Mouse (Mus musculus) testis, adult 2 months (tissue): ENCODE results near the gene Mgat1. TPM values are rescaled to one million over a fixed set of nuclear protein-coding genes. Genes with fewer than 3 reads are reported as not detected.

Source experiments
- H3K27ac ChIP-seq: fragments of 200-500 bp; 2 replicates; pipeline ENCODE4 v1.5.1; 2012; ENCODE audit warnings: low read depth, low read length; ENCODE audit not compliant: control insufficient read depth, insufficient read depth
- H3K27me3 ChIP-seq: fragments of 200-500 bp; 2 replicates; pipeline ENCODE4 v1.6.1; 2012; ENCODE audit warnings: mild to moderate bottlenecking, low read length, moderate library complexity; ENCODE audit not compliant: control insufficient read depth, insufficient read depth
- H3K36me3 ChIP-seq: fragments of 200-500 bp; 2 replicates; pipeline ENCODE4 v1.6.1; 2012; ENCODE audit warnings: mild to moderate bottlenecking, low read length; ENCODE audit not compliant: control insufficient read depth, insufficient read depth
- H3K4me1 ChIP-seq: fragments of 200-500 bp; 2 replicates; pipeline ENCODE4 v1.6.1; 2012; ENCODE audit warnings: low read length; ENCODE audit not compliant: control insufficient read depth, insufficient read depth
- H3K4me3 ChIP-seq: fragments of 200-500 bp; 2 replicates; pipeline ENCODE4 v1.5.1; 2012; ENCODE audit warnings: low read depth, mild to moderate bottlenecking, low read length, moderate library complexity, mixed read lengths; ENCODE audit not compliant: control insufficient read depth
- CTCF ChIP-seq: fragments of 200-500 bp; IDR thresholded peaks from 2 replicates; pipeline ENCODE4 v1.5.1; 2012; ENCODE audit warnings: low read depth, mild to moderate bottlenecking, inconsistent platforms, low read length, moderate library complexity; ENCODE audit not compliant: control insufficient read depth, insufficient read depth, insufficient replicate concordance
- POLR2A ChIP-seq: fragments of 200-500 bp; IDR thresholded peaks from 2 replicates; pipeline ENCODE4 v1.6.1; 2012; ENCODE audit warnings: low read depth, mild to moderate bottlenecking, inconsistent platforms, low read length, moderate library complexity; ENCODE audit not compliant: control insufficient read depth
- polyA plus RNA-seq: library from polyadenylated mRNA; depleted of rRNA; stranded (reverse); fragments of >200 nt; gene quantifications from 2 replicates; pipeline ENCODE4 v1.2.3, GENCODE M21; 2012

The Mgat1 gene
- polyA plus RNA-seq, 1 experiment: 13.9 TPM

DNA sequence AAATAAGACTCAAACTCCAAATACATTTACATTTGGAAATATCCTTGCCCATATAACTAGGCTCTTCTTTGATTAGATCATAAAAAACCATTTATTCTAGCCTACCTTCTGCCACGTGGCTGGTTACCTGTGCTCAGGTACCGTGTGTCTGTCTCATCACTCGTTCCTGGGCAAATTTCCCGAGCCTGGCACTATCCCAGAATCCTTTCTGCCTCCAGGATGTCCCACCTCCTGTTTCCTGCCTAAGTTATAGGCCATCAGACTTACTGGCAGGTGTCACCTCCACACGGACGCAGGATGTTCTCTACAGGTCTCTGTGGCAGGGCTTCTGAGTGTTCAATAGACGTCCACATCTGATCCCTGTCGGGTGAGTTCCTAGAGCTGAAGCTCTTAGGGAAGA is 21.1 kb downstream of the Mgat1 start:
- TF ChIP-seq POLR2A (no peak), CTCF (no peak)
- H3K27ac ChIP-seq: no peak overlapping the region
- H3K4me1 ChIP-seq: peaks cover 13% of the 10 kb centered on the region
- no peaks in the 10 kb centered on the region for H3K36me3 ChIP-seq
- H3K4me3 ChIP-seq: peak overlapping the region; percentile 64
- no peaks in the 10 kb centered on the region for H3K27me3 ChIP-seq

DNA sequence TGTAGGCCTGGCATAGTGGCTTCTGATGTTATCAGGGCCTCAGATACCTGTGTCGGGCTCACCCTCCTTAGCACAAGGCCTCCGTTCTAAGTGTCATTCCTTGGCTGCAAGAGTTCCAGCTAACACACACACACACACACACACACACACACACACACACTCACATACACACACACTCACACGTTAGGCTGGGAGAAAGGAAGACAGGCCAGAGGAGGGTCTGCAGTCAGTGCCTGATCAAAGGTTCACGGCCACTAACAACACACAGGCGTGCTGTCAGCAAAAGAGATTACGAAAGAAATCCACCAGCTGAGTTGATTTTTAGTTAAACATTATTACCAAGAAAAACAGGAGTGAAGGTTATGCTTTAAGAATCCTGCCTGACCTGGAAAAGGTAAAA is 22.7 kb downstream of the Mgat1 start:
- TF ChIP-seq POLR2A (no peak), CTCF (no peak)
- Histone ChIP-seq H3K36me3 (no peaks in the 10 kb centered on the region), H3K4me3 (no peak overlapping the region), H3K4me1 (peaks cover 13% of the 10 kb centered on the region), H3K27me3 (no peaks in the 10 kb centered on the region), H3K27ac (no peak overlapping the region)

DNA sequence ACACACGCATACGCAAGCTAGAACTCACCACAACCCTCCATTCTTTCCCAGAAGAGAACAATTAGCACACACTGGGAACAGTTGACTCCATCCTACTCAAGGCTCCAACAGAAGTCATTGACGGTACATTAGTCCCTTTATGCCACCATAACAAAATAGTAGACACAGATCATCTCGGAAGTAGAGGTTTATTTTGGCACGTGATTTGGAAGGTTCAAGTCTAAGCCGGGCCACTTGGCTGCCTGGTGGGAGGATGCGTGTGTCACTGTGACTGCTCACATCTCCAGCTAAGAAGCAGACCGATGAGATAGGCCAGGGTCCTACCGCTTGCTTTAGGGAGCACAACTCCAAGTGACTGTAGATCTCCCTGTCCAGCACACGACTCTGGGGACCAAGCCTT is 23.3 kb downstream of the Mgat1 start:
- no peak for TF ChIP-seq CTCF
- TF ChIP-seq POLR2A: no peak
- Histone ChIP-seq H3K27me3 (no peaks in the 10 kb centered on the region), H3K4me1 (peaks cover 13% of the 10 kb centered on the region), H3K27ac (no peak overlapping the region), H3K4me3 (no peak overlapping the region), H3K36me3 (no peaks in the 10 kb centered on the region)

DNA sequence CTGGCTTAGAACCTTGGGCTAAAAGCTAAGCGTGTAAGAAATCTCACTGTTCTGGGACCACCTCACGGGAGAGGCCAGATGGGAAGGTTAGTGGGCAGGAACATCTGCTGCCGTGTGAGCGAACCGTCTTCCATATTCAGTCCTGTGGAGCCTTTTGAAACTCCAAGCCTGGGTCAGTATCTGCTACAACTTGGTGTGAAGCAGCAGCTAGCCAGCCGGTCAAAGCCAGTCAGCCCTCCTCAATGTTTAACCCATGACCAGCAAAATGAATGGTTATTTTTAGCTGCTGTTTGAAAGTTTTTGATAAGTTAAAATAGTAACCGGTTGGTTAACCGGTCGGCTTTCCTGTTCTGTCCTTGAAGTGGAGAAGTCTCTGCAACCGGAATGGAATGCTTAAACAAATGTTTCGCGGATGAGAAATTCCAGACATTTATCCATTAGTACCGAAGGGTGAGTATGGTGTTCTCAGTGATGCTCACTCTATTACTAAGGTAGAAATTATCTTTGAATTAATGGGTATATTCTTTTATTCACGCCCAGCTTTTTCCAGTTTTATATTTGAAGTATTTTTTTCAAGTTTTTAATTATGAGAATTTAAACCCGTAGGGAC is 24.1 kb downstream of the Mgat1 start:
- no peak overlapping the region for H3K27ac ChIP-seq
- H3K4me3 ChIP-seq: no peak overlapping the region
- TF ChIP-seq CTCF (no peak), POLR2A (no peak)
- no peaks in the 10 kb centered on the region for H3K27me3 ChIP-seq
- H3K4me1 ChIP-seq: peaks cover 13% of the 10 kb centered on the region
- no peaks in the 10 kb centered on the region for H3K36me3 ChIP-seq

DNA sequence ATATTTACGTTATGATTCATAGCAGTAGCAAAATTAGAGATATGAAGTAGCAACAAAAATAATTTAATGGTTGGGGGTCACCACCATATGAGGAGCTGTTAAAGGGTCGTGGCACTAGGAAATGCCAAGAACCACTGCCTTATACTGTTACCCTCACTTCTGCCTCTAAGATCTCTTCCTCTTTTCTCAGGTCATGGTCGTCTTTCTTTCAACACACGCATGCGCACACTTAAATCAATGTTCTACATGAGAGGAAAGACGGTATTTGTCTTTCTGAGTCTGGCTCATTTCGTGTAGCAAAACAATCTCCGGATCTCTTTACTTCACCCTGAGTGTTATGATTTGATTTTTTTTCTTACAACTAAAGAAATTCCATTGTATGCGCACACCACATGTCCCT is 25.8 kb downstream of the Mgat1 start:
- H3K27ac ChIP-seq: no peak overlapping the region
- H3K4me3 ChIP-seq: no peak overlapping the region
- H3K27me3 ChIP-seq: no peaks in the 10 kb centered on the region
- H3K4me1 ChIP-seq: peaks cover 5% of the 10 kb centered on the region
- no peaks in the 10 kb centered on the region for H3K36me3 ChIP-seq
- TF ChIP-seq CTCF (no peak), POLR2A (no peak)

DNA sequence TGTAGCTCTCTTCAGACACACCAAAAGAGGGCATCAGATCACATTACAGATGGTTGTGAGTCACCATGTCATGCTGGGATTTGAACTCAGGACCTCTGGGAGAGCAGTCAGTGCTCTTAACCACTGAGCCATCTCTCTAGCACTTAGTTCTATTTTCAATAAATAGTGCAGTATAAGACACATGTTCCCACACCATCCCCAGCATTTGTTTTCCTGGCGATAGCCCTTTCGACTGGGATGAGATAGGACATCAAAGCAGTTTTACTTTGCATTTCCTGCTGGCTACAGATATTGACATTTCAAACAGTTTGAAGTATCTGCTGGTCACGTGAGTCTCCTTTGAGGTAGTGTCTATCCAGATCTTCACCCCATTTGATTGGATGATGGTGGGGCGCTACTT is 26.4 kb downstream of the Mgat1 start:
- Histone ChIP-seq H3K27me3 (no peaks in the 10 kb centered on the region), H3K4me3 (no peak overlapping the region), H3K4me1 (peaks cover 2% of the 10 kb centered on the region; the same call in 1 of the 2 replicates), H3K36me3 (no peaks in the 10 kb centered on the region), H3K27ac (no peak overlapping the region)
- no peak for TF ChIP-seq POLR2A
- no peak for TF ChIP-seq CTCF

DNA sequence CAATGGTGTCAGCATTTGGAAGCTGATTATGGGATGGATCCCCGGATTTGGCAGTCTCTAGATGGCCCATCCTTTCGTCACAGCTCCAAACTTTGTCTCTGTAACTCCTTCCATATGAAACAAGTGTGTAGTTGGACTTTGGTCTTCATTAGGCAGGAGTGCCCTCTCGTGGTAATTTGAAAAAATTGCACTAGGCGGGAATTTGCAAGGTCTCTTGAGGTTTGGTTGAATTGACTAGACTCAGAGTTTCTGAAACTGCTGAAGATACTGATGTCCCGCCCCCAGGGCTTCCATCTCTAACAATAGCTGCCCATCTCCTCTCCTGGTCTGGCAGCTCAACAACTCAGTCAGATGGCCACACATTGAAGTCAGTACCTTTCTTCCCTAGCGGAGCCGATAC is 27.3 kb downstream of the Mgat1 start:
- TF ChIP-seq POLR2A (no peak), CTCF (no peak)
- Histone ChIP-seq H3K27me3 (no peaks in the 10 kb centered on the region), H3K4me1 (0 out of 2 replicates have a peak, but pooled peaks cover 2% of the 10 kb centered on the region), H3K4me3 (no peak overlapping the region), H3K27ac (no peak overlapping the region), H3K36me3 (no peaks in the 10 kb centered on the region)
